Mouse (Mus musculus) brain, embryonic 14.5 days (tissue): ENCODE measurements around the gene Dcaf15.

Experiments used
- CTCF ChIP-seq: fragments of 200-500 bp; IDR thresholded peaks from 2 replicates; pipeline ENCODE4 v1.5.1; 2012; ENCODE audit warnings: inconsistent platforms, mild to moderate bottlenecking, moderate library complexity, borderline replicate concordance; ENCODE audit not compliant: insufficient read depth, insufficient read length; ENCODE audit errors: extremely low read depth
- POLR2A ChIP-seq: fragments of 200-500 bp; IDR thresholded peaks from 2 replicates; pipeline ENCODE4 v1.6.1; 2012; ENCODE audit warnings: mild to moderate bottlenecking, inconsistent platforms, borderline replicate concordance; ENCODE audit not compliant: poor library complexity, insufficient read depth, insufficient read length, severe bottlenecking; ENCODE audit errors: extremely low read depth

DNA sequence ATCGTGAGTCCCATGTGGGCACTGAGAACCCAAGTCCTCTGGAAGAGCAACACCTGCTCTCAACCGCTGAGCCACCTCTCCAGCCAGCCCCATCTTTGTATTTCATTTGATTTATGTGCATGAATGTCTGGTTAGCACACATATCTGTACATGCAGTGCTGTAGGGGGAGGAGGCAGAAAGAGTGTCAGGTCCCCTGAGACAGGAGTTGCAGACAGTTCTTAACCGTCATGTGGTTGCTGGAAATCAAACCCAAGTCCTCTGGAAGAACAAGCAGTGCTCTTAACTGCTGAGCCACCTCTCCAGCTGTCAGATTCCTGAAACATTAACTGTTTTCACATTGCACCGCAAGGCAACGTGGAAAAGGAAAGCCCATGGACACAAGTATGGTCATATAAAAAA lies 56.4 kb downstream of the Dcaf15 start:
- TF ChIP-seq CTCF (no peak), POLR2A (no peak)
